Mouse (Mus musculus): ENCODE data around the gene Gm20388.

DNA sequence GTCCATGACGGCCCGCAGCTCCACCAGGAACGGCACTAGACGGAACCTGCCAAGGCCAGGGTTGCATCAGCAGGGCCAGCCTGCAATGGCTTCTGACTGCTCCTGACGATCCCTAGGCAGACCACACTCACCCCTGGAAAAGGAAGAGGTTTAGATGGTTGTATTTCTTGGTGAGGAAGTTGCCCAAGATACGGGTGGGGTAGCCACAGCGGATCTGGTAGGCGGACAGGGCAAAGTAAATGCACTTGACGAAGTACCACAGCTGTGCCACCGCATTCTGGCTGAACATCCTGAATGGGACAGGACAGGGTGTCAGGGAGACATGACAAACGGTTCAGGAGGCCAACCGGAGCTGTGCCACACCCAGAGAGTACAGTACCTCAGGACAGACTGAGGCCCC, 2574.2 kb downstream of the Gm20388 start:
- no peak for TF ChIP-seq CTCF (IDR thresholded peaks at IDR 0.05; ENCODE audit: low read depth, low read length)
- TF ChIP-seq GATA1 (IDR thresholded peaks at IDR 0.05; ENCODE audit: borderline replicate concordance, low read length) = no peak
- TF ChIP-seq POLR2AphosphoS5 (IDR thresholded peaks at IDR 0.05; ENCODE audit: insufficient replicate concordance, low read depth, low read length) = no peak

Data from G1E (cell line).